Mouse (Mus musculus): ENCODE results near the gene Igflr1. TPM values are rescaled to one million over a fixed set of nuclear protein-coding genes. Genes with fewer than 3 reads are reported as not detected.

Gene Igflr1
- total RNA-seq, 2 experiments from 2014 or later = 0.67 to 1.2 TPM

- DNase-seq = no peak
- intact Hi-C loops (cut with DNase I) = no loop called here
Observed at GRCm38 (mm10) chr7:30604944-30605343, 39.7 kb downstream of the Igflr1 start.

- peak in 1 of 2 experiments; percentile 59 for DNase-seq
- intact Hi-C loops (cut with DNase I) = no loop called here
Observed at GRCm38 (mm10) chr7:30607706-30608309, 42.6 kb downstream of the Igflr1 start.

- DNase-seq = no peak
- intact Hi-C loops (cut with DNase I) = no loop called here
Observed at GRCm38 (mm10) chr7:30608476-30608875, 43.2 kb downstream of the Igflr1 start.

GRCm38 (mm10) chr7:30610043-30610442 is 44.8 kb downstream of the Igflr1 start:
- intact Hi-C loops (cut with DNase I) = no loop called here
- peak in 1 of 2 experiments; percentile 26 for DNase-seq

GRCm38 (mm10) chr7:30612654-30613402 is 47.6 kb downstream of the Igflr1 start, which contains the start of gene Upk1a:
Gene Upk1a (minus strand): TSS chr7:30612847.
- intact Hi-C loops (cut with DNase I) = no loop called here
- no peak for DNase-seq

GRCm38 (mm10) chr7:30613529-30614112 is 48.4 kb downstream of the Igflr1 start:
- intact Hi-C loops (cut with DNase I) = loop anchor here (1.0 kb wide), 1 partner anchor 24 kb away; no protein-coding TSS in a partner anchor
- peak; percentile 56 to 68 for DNase-seq

- intact Hi-C loops (cut with DNase I) = loop anchor here (1.0 kb wide), 1 partner anchor 25 kb away; no protein-coding TSS in a partner anchor
- no peak for DNase-seq
Observed at GRCm38 (mm10) chr7:30614454-30614853, 49.2 kb downstream of the Igflr1 start.

GRCm38 (mm10) chr7:30615049-30615760 is 50.0 kb downstream of the Igflr1 start:
- no peak for DNase-seq
- intact Hi-C loops (cut with DNase I) = no loop called here

Small RNAs within 50 kb of the gene (microRNA-seq; reads per million reads assigned to microRNA genes)
- gene Gm38670 (ENCODE audit: borderline number of aligned reads in 2 of 2) (3.4 to 4.3 reads per million in 2 experiments), gene Mir3569 (ENCODE audit: borderline number of aligned reads in 2 of 2) (0 to 1.3 reads per million in 2 experiments)

Other genes starting within 250 kb of the Igflr1 start
- under 1 TPM; 0.65 to 0.78 TPM for gene E130208F15Rik, start 243.7 kb upstream of the Igflr1 start, total RNA-seq (2021)
- gene Sdhaf1, start 241.5 kb upstream of the Igflr1 start, total RNA-seq (2021) = 10 to 100 TPM; 12.0 to 12.5 TPM
- gene Lrfn3, start 202.7 kb upstream of the Igflr1 start, total RNA-seq (2021) = 1 to 10 TPM; 1.3 to 1.4 TPM
- 10 to 100 TPM; 22.1 to 22.4 TPM for gene Tyrobp, start 151.7 kb upstream of the Igflr1 start, total RNA-seq (2021)
- not detected for gene Hcst, start 145.6 kb upstream of the Igflr1 start, total RNA-seq (2021)
- under 1 TPM; 0.27 to 0.28 TPM for gene Nfkbid, start 143.7 kb upstream of the Igflr1 start, total RNA-seq (2021)
- gene Aplp1, start 119.9 kb upstream of the Igflr1 start, total RNA-seq (2021) = 1 to 10 TPM; 2.7 to 3.1 TPM
- gene Kirrel2, start 107.7 kb upstream of the Igflr1 start, total RNA-seq (2021) = not detected
- not detected for gene Nphs1, start 107.1 kb upstream of the Igflr1 start, total RNA-seq (2021)
- gene Prodh2, start 71.8 kb upstream of the Igflr1 start, total RNA-seq (2021) = not detected
- under 1 TPM; 0.56 to 0.89 TPM for gene Arhgap33, start 30.4 kb upstream of the Igflr1 start, total RNA-seq (2021)
- 100 to 1,000 TPM; 749 to 757 TPM for gene Hspb6, start 13.2 kb upstream of the Igflr1 start, total RNA-seq (2021)
- 1 to 10 TPM; 3.3 to 5.4 TPM for gene Proser3, start 13.1 kb upstream of the Igflr1 start, total RNA-seq (2021)
- gene Lin37, start 5.6 kb upstream of the Igflr1 start, total RNA-seq (2021) = 10 to 100 TPM; 13.4 to 16.0 TPM
- 10 to 100 TPM; 62.9 to 63.4 TPM for gene U2af1l4, start 2.1 kb upstream of the Igflr1 start, total RNA-seq (2021)
- 1 to 10 TPM; 1.4 to 1.6 TPM for gene Gm49396, start 2.1 kb upstream of the Igflr1 start, total RNA-seq (2021)
- 10 to 100 TPM; 75.8 to 81.6 TPM for gene Psenen, start 1.8 kb upstream of the Igflr1 start, total RNA-seq (2021)
- 10 to 100 TPM; 18.5 to 20.5 TPM for gene Kmt2b, start 23.3 kb downstream of the Igflr1 start, total RNA-seq (2021)
- gene Zbtb32, start 33.5 kb downstream of the Igflr1 start, total RNA-seq (2021) = not detected
- gene Upk1a, start 47.4 kb downstream of the Igflr1 start, total RNA-seq (2021) = under 1 TPM; 0.19 to 0.56 TPM
- 1,000 to 10,000 TPM; 4,758 to 4,785 TPM for gene Cox6b1, start 60.7 kb downstream of the Igflr1 start, total RNA-seq (2021)
- not detected for gene Etv2, start 70.4 kb downstream of the Igflr1 start, total RNA-seq (2021)
- 10 to 100 TPM; 51.9 to 54.5 TPM for gene Rbm42, start 84.9 kb downstream of the Igflr1 start, total RNA-seq (2021)
- 1 to 10 TPM; 6.0 to 6.4 TPM for gene Haus5, start 99.6 kb downstream of the Igflr1 start, total RNA-seq (2021)
- gene Pmis2, start 106.2 kb downstream of the Igflr1 start, total RNA-seq (2021) = under 1 TPM in 1 of 2 experiments, not detected in 1; 0.49 TPM
- not detected for gene 2200002J24Rik, start 133.5 kb downstream of the Igflr1 start, total RNA-seq (2021)
- gene Atp4a, start 146.8 kb downstream of the Igflr1 start, total RNA-seq (2021) = under 1 TPM in 1 of 2 experiments, not detected in 1; 0.14 TPM
- gene Tmem147, start 164.1 kb downstream of the Igflr1 start, total RNA-seq (2021) = 100 to 1,000 TPM; 236 to 272 TPM
- gene Gapdhs, start 178.3 kb downstream of the Igflr1 start, total RNA-seq (2021) = not detected
- gene Sbsn, start 186.0 kb downstream of the Igflr1 start, total RNA-seq (2021) = 1 to 10 TPM; 1.7 to 2.9 TPM
- 1 to 10 TPM in 1 of 2 experiments, under 1 TPM in 1; 0.73 to 3.4 TPM for gene Dmkn, start 198.3 kb downstream of the Igflr1 start, total RNA-seq (2021)
- not detected for gene Krtdap, start 222.5 kb downstream of the Igflr1 start, total RNA-seq (2021)

All from heart, postnatal 36 days (tissue).